Mouse (Mus musculus): ENCODE measurements around the gene Afmid. TPM values are rescaled to one million over a fixed set of nuclear protein-coding genes. Genes with fewer than 3 reads are reported as not detected.
A peak's percentile ranks its signal among the peaks of the same experiment; 100 is the strongest.

The Afmid gene
- total and polyA plus RNA-seq, 3 experiments = 3.3 to 3.8 TPM; not detected in 1

- H3K27ac ChIP-seq (ENCODE audit: control insufficient read depth, low read depth, low read length) = peak overlapping the region; percentile 96
- H3K27me3 ChIP-seq (ENCODE audit: control insufficient read depth in 1 of 2, insufficient read depth in 2 of 2, low read length in 2 of 2) = no peaks in the 10 kb centered on the region
- H3K79me2 ChIP-seq (ENCODE audit: control insufficient read depth, insufficient read depth, low read length, poor library complexity) = peaks cover 34% of the 10 kb centered on the region
- H3K36me3 ChIP-seq (ENCODE audit: control insufficient read depth in 1 of 2, insufficient read depth in 2 of 2, low read length in 2 of 2) = no peaks in the 10 kb centered on the region; a peak in 2 of 4 replicates
- H3K9me3 ChIP-seq (replicated peaks; ENCODE audit: insufficient read depth, low read length) = no peaks in the 10 kb centered on the region
- TF ChIP-seq MXI1 (IDR thresholded peaks at IDR 0.05; ENCODE audit: low read depth, low read length) (0 out of 2 replicates have a peak, but pooled peaks have one; percentile 8), NELFE (IDR thresholded peaks at IDR 0.05; ENCODE audit: low read depth, low read length) (no peak), E2F4 (IDR thresholded peaks at IDR 0.05; ENCODE audit: borderline replicate concordance, low read depth, low read length) (no peak), GABPA (IDR thresholded peaks at IDR 0.05; ENCODE audit: low read depth, low read length) (no peak), MAFK (IDR thresholded peaks at IDR 0.05; ENCODE audit: borderline replicate concordance, low read depth, low read length) (no peak)
- peak overlapping the region; percentile 77 for H3K9ac ChIP-seq (ENCODE audit: control insufficient read depth, low read depth, low read length, poor library complexity, severe bottlenecking)
- peak overlapping the region; percentile 67 to 74 for H3K4me3 ChIP-seq (ENCODE audit: control insufficient read depth in 1 of 2, insufficient read depth in 1 of 2, low read depth in 2 of 2, low read length in 2 of 2)
- peak; percentile 76 for DNase-seq (ENCODE audit: low read depth, low spot score)
- H3K4me1 ChIP-seq (ENCODE audit: control insufficient read depth in 1 of 2, insufficient read depth in 2 of 2, low read length in 2 of 2) = peaks cover 3 to 13% of the 10 kb centered on the region in 2 experiments; a peak in 2 of 4 replicates
Observed at GRCm38 (mm10) chr11:117778851-117779433, 46.8 kb upstream of the Afmid start.

DNA sequence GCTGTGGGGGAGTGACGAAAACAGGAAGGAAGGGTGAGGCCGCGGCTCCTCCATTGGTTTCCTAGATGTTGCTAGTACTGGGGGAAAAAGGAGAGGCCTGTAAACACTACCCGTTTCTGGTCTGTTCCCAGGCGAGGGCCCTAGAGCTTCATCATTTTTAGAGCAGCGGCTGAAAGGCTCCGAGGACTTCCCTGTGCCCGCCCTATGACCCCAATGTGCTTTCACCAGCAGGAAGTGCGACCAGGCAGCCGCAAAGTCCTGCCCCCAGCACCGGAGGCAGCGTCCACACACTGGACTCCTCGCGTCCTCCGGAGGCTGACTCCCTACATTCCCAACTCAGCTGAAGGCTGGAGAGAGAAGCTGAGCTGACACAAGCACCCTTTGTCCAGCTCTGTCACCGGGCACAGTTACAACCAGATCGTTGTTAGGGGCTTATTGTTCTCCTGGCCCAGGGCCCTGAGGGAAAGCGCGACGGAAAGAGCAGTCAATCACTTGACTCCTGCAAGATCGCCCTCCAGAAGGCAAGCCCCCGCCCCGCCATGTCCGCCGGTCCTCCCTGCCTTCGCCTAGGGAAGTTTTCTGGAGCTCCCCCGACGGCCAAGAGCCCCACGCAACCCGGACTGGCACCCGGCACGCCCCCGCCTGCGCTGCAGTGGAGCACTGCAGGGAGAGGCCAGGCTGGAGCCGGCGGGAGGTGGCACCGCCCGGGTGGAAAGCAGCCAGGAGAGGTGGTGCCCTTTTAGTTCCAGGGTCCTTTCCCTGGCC is 46.1 kb upstream of the Afmid start:
- H3K27me3 ChIP-seq (ENCODE audit: control insufficient read depth in 1 of 2, insufficient read depth in 2 of 2, low read length in 2 of 2) = no peaks in the 10 kb centered on the region
- peak; percentile 73 for DNase-seq (ENCODE audit: low read depth, low spot score)
- peak overlapping the region; percentile 96 for H3K27ac ChIP-seq (ENCODE audit: control insufficient read depth, low read depth, low read length)
- peak overlapping the region; percentile 77 for H3K9ac ChIP-seq (ENCODE audit: control insufficient read depth, low read depth, low read length, poor library complexity, severe bottlenecking)
- no peaks in the 10 kb centered on the region for H3K36me3 ChIP-seq (ENCODE audit: control insufficient read depth in 1 of 2, insufficient read depth in 2 of 2, low read length in 2 of 2)
- peaks cover 3 to 13% of the 10 kb centered on the region in 2 experiments; a peak in 2 of 4 replicates for H3K4me1 ChIP-seq (ENCODE audit: control insufficient read depth in 1 of 2, insufficient read depth in 2 of 2, low read length in 2 of 2)
- H3K9me3 ChIP-seq (replicated peaks; ENCODE audit: insufficient read depth, low read length) = no peaks in the 10 kb centered on the region
- H3K4me3 ChIP-seq (ENCODE audit: control insufficient read depth in 1 of 2, insufficient read depth in 1 of 2, low read depth in 2 of 2, low read length in 2 of 2) = peak overlapping the region; percentile 67 to 74
- H3K79me2 ChIP-seq (ENCODE audit: control insufficient read depth, insufficient read depth, low read length, poor library complexity) = peaks cover 34% of the 10 kb centered on the region
- no peak for TF ChIP-seq POLR2AphosphoS2 (IDR thresholded peaks at IDR 0.05; ENCODE audit: low read length)
- TF ChIP-seq USF1 (IDR thresholded peaks at IDR 0.05; ENCODE audit: low read depth, low read length) = 0 out of 2 replicates have a peak, but pooled peaks have one; percentile 6
- TF ChIP-seq RAD21 (IDR thresholded peaks at IDR 0.05; ENCODE audit: low read depth, low read length) = no peak
- no peak for TF ChIP-seq MYB (IDR thresholded peaks at IDR 0.05; ENCODE audit: low read depth, low read length)
- TF ChIP-seq GATA1 (IDR thresholded peaks at IDR 0.05; ENCODE audit: low read depth, low read length) = no peak
- no peak for TF ChIP-seq ZKSCAN1 (IDR thresholded peaks at IDR 0.05; ENCODE audit: low read depth, low read length)
- TF ChIP-seq CTCF (IDR thresholded peaks at IDR 0.05 in 2 of 3, conservative IDR thresholded peaks at IDR 0.05 in 1 of 3; ENCODE audit: control insufficient read depth in 1 of 3, insufficient read depth in 1 of 3, low read depth in 2 of 3, low read length in 3 of 3, poor library complexity in 1 of 3, severe bottlenecking in 1 of 3) = no peak
- no peak; a peak in 1 of 4 replicates for TF ChIP-seq POLR2A (IDR thresholded peaks at IDR 0.05; ENCODE audit: control insufficient read depth in 1 of 2, insufficient read depth in 1 of 2, low read depth in 1 of 2, low read length in 2 of 2, poor library complexity in 1 of 2)
- TF ChIP-seq UBTF (IDR thresholded peaks at IDR 0.05; ENCODE audit: borderline replicate concordance, insufficient read depth, low read depth, low read length) = no peak
- peak; percentile 74; the same call in 1 of the 2 replicates for TF ChIP-seq SIN3A (IDR thresholded peaks at IDR 0.05; ENCODE audit: low read length)
- no peak for TF ChIP-seq CHD1 (IDR thresholded peaks at IDR 0.05; ENCODE audit: low read depth, low read length)
- TF ChIP-seq HCFC1 (IDR thresholded peaks at IDR 0.05; ENCODE audit: low read depth, low read length) = peak; percentile 47
- TF ChIP-seq BHLHE40 (IDR thresholded peaks at IDR 0.05; ENCODE audit: borderline replicate concordance, low read depth, low read length) = no peak
- TF ChIP-seq JUND (IDR thresholded peaks at IDR 0.05; ENCODE audit: low read depth, low read length) = no peak
- TF ChIP-seq GABPA (IDR thresholded peaks at IDR 0.05; ENCODE audit: low read depth, low read length) = no peak
- TF ChIP-seq POLR2AphosphoS5 (IDR thresholded peaks at IDR 0.05; ENCODE audit: borderline replicate concordance, low read depth, low read length) = no peak
- TF ChIP-seq EP300 (IDR thresholded peaks at IDR 0.05; ENCODE audit: low read depth in 1 of 2, low read length in 2 of 2) = no peak; a peak in 1 of 4 replicates
- no peak for TF ChIP-seq ZNF384 (IDR thresholded peaks at IDR 0.05; ENCODE audit: low read depth, low read length)
- no peak; the same call in 1 of the 2 replicates for TF ChIP-seq MXI1 (IDR thresholded peaks at IDR 0.05; ENCODE audit: low read depth, low read length)
- TF ChIP-seq ZMIZ1 (IDR thresholded peaks at IDR 0.05; ENCODE audit: low read depth, low read length) = peak; percentile 57; the same call in 1 of the 2 replicates
- TF ChIP-seq CHD2 (IDR thresholded peaks at IDR 0.05; ENCODE audit: low read length) = no peak; the same call in 1 of the 2 replicates
- peak; percentile 19; the same call in 1 of the 2 replicates for TF ChIP-seq NRF1 (IDR thresholded peaks at IDR 0.05; ENCODE audit: insufficient read depth, low read depth, low read length, poor library complexity, severe bottlenecking)
- no peak for TF ChIP-seq USF2 (IDR thresholded peaks at IDR 0.05; ENCODE audit: borderline replicate concordance in 1 of 2, insufficient read depth in 1 of 2, low read depth in 1 of 2, low read length in 2 of 2)
- TF ChIP-seq MYC (IDR thresholded peaks at IDR 0.05; ENCODE audit: low read depth, low read length) = no peak
- peak; percentile 34; the same call in 1 of the 2 replicates for TF ChIP-seq TBP (IDR thresholded peaks at IDR 0.05; ENCODE audit: low read depth, low read length)
